Mouse (Mus musculus): ENCODE measurements at regions not wholly inside any gene's neighbourhood (a gene's known extent, or its start where the extent isn't known, plus 50 kb on each side); places are given as distances from the start of the nearest gene placed in this dataset.

DNA sequence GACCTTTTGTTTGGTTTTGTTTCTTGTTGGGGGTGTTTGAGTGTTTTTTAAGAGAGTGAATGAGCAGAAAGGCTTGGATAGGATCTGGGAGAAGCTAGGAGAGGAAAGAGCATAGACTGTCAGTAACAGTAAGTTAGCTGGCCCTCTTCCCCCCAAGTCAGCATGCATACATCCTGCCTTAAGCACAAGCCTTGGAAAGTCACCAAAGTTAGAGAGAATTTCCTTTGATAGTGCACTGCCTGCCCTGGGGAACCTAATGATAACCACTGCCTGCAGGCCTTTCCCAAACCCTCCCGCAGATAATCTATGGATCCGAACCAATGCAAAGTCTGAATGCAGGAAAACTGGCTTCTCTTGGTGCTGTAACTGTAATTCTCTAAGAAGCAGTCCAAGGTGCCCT is 133.6 kb upstream of the Supt20 start:
- Histone ChIP-seq H3K27ac (peak overlapping the region; percentile 27; the same call in 1 of the 2 replicates), H3K27me3 (ENCODE audit: insufficient read depth, low read length) (no peaks in the 10 kb centered on the region), H3K4me1 (replicated peaks; ENCODE audit: insufficient read depth, low read length) (no peaks in the 10 kb centered on the region), H3K4me2 (ENCODE audit: low read length) (no peak overlapping the region), H3K36me3 (ENCODE audit: insufficient read depth, low read length) (no peaks in the 10 kb centered on the region), H3K9me3 (replicated peaks; ENCODE audit: low read length) (no peaks in the 10 kb centered on the region; the same call in 1 of the 2 replicates), H3K4me3 (replicated peaks; ENCODE audit: low read depth, low read length) (no peak overlapping the region), H3K9ac (ENCODE audit: low read depth, low read length) (no peak overlapping the region)
- ATAC-seq (replicated peaks; ENCODE audit: low FRiP score, low read depth) (no peak), DNase-seq (ENCODE audit: low spot score) (peak; percentile 29)
- WGBS: 70% methylated on average over 2 of the region's 2 CpGs
- no peak for TF ChIP-seq CTCF (IDR thresholded peaks at IDR 0.05; ENCODE audit: low read depth)

DNA sequence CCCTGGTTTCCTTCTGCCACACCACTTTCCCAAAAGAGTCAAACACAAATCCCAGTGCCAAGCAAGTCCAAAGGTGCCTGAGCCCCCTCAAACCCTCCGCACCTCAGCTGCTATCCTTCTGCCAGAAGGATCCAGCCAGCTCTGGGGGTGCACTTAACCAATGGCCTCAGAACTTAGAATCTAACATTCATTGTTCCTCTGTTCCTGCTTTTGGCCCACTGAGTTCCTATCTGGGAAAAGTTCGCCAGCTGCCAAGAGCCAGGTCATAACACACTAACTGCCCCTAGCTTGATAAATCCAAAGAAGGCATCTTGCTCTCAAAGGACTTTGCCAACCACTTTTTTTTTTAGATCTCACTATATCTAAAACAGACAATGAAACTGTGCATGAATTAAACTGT is 133.1 kb upstream of the Supt20 start:
- Histone ChIP-seq H3K4me1 (replicated peaks; ENCODE audit: insufficient read depth, low read length) (no peaks in the 10 kb centered on the region), H3K27ac (peak overlapping the region; percentile 27; the same call in 1 of the 2 replicates), H3K4me2 (ENCODE audit: low read length) (no peak overlapping the region), H3K4me3 (replicated peaks; ENCODE audit: low read depth, low read length) (no peak overlapping the region), H3K9me3 (replicated peaks; ENCODE audit: low read length) (no peaks in the 10 kb centered on the region; the same call in 1 of the 2 replicates), H3K27me3 (ENCODE audit: insufficient read depth, low read length) (no peaks in the 10 kb centered on the region), H3K9ac (ENCODE audit: low read depth, low read length) (no peak overlapping the region), H3K36me3 (ENCODE audit: insufficient read depth, low read length) (no peaks in the 10 kb centered on the region)
- WGBS: 83% methylated on average over 2 of the region's 2 CpGs
- no peak for TF ChIP-seq CTCF (IDR thresholded peaks at IDR 0.05; ENCODE audit: low read depth)
- ATAC-seq (replicated peaks; ENCODE audit: low FRiP score, low read depth) (no peak), DNase-seq (ENCODE audit: low spot score) (no peak)

DNA sequence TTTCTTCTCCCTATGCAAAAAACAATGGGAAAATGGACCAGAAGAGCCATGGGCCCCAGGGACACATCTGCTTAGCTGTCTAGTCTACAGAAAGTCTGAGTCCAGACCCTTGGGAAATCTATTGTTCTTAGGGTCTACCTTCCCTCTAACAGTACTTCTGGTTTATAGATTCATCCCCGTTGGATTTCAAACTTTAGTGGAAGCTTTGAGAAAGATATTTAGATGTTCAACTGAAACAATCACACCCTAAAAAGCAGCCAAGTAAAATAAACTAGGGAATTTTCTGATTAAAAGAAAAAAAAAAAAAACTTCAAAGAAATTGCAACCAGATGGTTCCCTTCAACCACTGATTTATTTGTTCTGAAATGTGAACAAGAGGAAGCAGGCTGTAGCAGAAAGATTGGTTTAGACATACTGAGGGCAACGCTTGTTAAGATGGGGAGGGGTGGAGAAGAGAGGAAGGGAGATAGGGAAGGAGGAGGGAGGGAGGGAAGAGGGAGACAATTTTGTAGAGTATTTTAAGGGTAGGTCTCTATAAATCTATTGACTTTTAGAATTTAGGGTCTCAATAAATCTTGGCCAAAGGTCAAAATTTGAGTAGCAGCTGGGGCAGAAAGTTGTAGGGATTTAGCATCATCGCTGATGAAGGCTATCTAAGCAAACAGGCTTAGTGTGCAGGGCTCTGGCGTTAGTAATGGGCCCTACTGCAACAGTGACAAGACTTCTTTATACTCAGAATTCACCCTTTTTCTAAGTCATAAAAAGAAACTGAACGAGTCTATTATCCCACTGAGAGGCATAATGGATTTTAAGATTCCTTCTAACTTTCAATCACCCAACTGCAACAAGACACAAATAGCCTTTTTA is 132.3 kb upstream of the Supt20 start:
- Histone ChIP-seq H3K4me1 (replicated peaks; ENCODE audit: insufficient read depth, low read length) (no peaks in the 10 kb centered on the region), H3K9me3 (replicated peaks; ENCODE audit: low read length) (no peaks in the 10 kb centered on the region; the same call in 1 of the 2 replicates), H3K4me3 (replicated peaks; ENCODE audit: low read depth, low read length) (no peak overlapping the region), H3K27me3 (ENCODE audit: insufficient read depth, low read length) (no peaks in the 10 kb centered on the region), H3K36me3 (ENCODE audit: insufficient read depth, low read length) (no peaks in the 10 kb centered on the region), H3K27ac (0 out of 2 replicates have a peak overlapping the region, but pooled peaks have one; percentile 27), H3K9ac (ENCODE audit: low read depth, low read length) (no peak overlapping the region), H3K4me2 (ENCODE audit: low read length) (no peak overlapping the region)
- TF ChIP-seq CTCF (IDR thresholded peaks at IDR 0.05; ENCODE audit: low read depth): no peak
- peak; percentile 85 for DNase-seq (ENCODE audit: low spot score)
- no peak for ATAC-seq (replicated peaks; ENCODE audit: low FRiP score, low read depth)
- WGBS: 20% methylated on average over 5 of the region's 5 CpGs

DNA sequence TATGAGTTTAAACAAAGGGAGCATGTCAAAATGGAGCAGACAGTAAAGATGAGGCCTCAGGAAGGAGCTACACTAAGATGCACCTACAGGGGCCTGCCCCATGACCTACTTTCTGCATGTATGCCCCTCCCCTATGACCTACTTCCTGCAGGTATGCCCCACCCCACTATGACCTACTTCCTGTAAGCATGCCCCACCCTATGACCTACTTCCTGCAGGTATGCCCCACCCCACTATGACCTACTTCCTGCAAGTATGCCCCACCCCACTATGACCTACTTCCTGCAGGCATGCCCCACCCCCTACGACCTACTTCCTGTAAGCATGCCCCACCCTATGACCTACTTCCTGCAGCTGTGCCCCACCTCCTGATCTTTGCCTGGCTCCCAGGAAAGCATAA is 125.3 kb upstream of the Supt20 start:
- Histone ChIP-seq H3K27me3 (ENCODE audit: insufficient read depth, low read length) (no peaks in the 10 kb centered on the region), H3K9ac (ENCODE audit: low read depth, low read length) (no peak overlapping the region), H3K9me3 (replicated peaks; ENCODE audit: low read length) (no peaks in the 10 kb centered on the region), H3K4me2 (ENCODE audit: low read length) (no peak overlapping the region), H3K36me3 (ENCODE audit: insufficient read depth, low read length) (no peaks in the 10 kb centered on the region), H3K4me3 (replicated peaks; ENCODE audit: low read depth, low read length) (no peak overlapping the region), H3K27ac (no peak overlapping the region), H3K4me1 (replicated peaks; ENCODE audit: insufficient read depth, low read length) (no peaks in the 10 kb centered on the region)
- ATAC-seq (replicated peaks; ENCODE audit: low FRiP score, low read depth) (no peak), DNase-seq (ENCODE audit: low spot score) (no peak)
- no peak for TF ChIP-seq CTCF (IDR thresholded peaks at IDR 0.05; ENCODE audit: low read depth)
- WGBS: 100% methylated on average over 1 of the region's 1 CpGs

DNA sequence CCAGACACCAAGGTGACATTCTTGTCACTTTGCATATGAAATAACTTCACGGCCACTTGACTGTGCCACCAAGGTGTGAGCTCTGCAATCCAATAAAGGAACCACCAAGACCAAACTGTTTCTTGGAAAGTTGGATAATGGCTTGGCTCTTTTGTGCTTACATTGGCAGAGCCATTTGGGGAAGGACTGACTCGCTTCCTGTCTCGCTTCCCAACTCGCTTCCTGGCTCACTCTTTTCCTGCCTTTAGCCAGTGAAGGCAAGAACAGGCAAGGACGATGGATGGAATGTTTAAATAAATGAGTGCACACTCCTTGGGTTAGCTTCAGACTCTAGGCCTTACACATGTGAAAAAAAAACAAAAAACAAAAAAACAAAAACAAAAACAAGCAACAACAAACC is 124.5 kb upstream of the Supt20 start:
- no peak overlapping the region for H3K4me2 ChIP-seq (ENCODE audit: low read length)
- H3K36me3 ChIP-seq (ENCODE audit: insufficient read depth, low read length): no peaks in the 10 kb centered on the region
- no peak for TF ChIP-seq CTCF (IDR thresholded peaks at IDR 0.05; ENCODE audit: low read depth)
- 70% methylated on average over 5 of the region's 5 CpGs for WGBS
- no peak for ATAC-seq (replicated peaks; ENCODE audit: low FRiP score, low read depth)
- no peak for DNase-seq (ENCODE audit: low spot score)
- H3K4me1 ChIP-seq (replicated peaks; ENCODE audit: insufficient read depth, low read length): no peaks in the 10 kb centered on the region
- H3K4me3 ChIP-seq (replicated peaks; ENCODE audit: low read depth, low read length): no peak overlapping the region
- H3K27me3 ChIP-seq (ENCODE audit: insufficient read depth, low read length): no peaks in the 10 kb centered on the region
- no peak overlapping the region for H3K9ac ChIP-seq (ENCODE audit: low read depth, low read length)
- no peak overlapping the region for H3K27ac ChIP-seq
- no peaks in the 10 kb centered on the region for H3K9me3 ChIP-seq (replicated peaks; ENCODE audit: low read length)

DNA sequence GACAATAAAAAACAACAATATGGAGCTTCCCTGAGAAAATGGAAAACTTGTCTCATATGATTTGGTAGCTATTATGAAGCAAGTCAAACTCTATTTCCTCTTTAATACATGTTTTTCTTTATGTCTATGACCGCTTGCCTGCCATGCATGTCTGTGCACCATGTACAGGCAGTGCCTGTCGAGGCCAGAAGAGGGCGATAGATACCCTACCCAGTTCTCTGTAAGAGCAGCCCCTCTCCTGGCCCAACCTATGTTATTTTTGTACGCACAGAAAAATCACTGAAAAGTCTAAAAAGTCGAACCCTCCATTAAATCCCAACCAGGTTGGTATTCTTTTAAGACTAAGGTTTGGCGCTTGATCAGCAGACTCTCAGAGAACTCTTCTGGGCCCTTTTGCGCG is 122.1 kb upstream of the Supt20 start:
- ATAC-seq (replicated peaks; ENCODE audit: low FRiP score, low read depth) (no peak), DNase-seq (ENCODE audit: low spot score) (no peak)
- Histone ChIP-seq H3K4me2 (ENCODE audit: low read length) (no peak overlapping the region), H3K4me3 (replicated peaks; ENCODE audit: low read depth, low read length) (no peak overlapping the region), H3K27ac (no peak overlapping the region), H3K9me3 (replicated peaks; ENCODE audit: low read length) (no peaks in the 10 kb centered on the region), H3K36me3 (ENCODE audit: insufficient read depth, low read length) (no peaks in the 10 kb centered on the region), H3K4me1 (replicated peaks; ENCODE audit: insufficient read depth, low read length) (no peaks in the 10 kb centered on the region), H3K9ac (ENCODE audit: low read depth, low read length) (no peak overlapping the region), H3K27me3 (ENCODE audit: insufficient read depth, low read length) (no peaks in the 10 kb centered on the region)
- peak; percentile 27; the same call in 1 of the 2 replicates for TF ChIP-seq CTCF (IDR thresholded peaks at IDR 0.05; ENCODE audit: low read depth)
- 85% methylated on average over 8 of the region's 8 CpGs for WGBS

Data from kidney, postnatal 0 days (tissue).